Mouse (Mus musculus) layer of hippocampus, postnatal 14 days (tissue): Measurements from ENCODE around the gene Slc35e4. TPM values are rescaled to one million over a fixed set of nuclear protein-coding genes. Genes with fewer than 3 reads are reported as not detected.
A peak's percentile ranks its signal among the peaks of the same experiment; 100 is the strongest.

Experiments used
- DNase-seq, 2 experiments: peaks; one replicate each; pipeline ENCODE4 v3.0.0; 2021 to 2022; ENCODE audit warnings: low spot score in 2 of 2, mixed read lengths in 1 of 2
- total RNA-seq, 2 experiments: library from RNA; stranded (reverse); gene quantifications; 2 replicates each; pipeline ENCODE4 v1.2.3; 2021

Slc35e4 gene
- total RNA-seq, 2 experiments from 2014 or later: 21.9 to 22.3 TPM

GRCm38 (mm10) chr11:3878660-3879059, 35.8 kb downstream of the Slc35e4 start:
- DNase-seq: no peak

DNA sequence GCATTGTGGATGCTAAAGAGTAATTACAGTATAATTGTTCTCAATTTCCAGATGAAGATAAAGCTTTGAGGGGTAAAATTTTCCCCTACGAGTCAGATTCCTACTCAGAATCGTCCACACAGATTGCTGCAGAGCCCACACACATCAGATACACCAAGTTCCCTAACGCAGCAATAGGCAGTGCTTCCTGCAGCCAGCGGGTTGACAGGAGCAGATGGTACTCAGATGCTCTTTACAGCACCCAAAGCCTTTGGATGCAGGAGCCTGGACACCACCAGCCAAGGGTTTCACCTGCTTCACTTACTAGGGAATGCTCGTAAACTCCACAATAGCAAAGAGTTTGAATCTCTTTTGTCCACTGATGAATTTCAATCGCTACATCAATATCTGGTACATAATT, 38.0 kb downstream of the Slc35e4 start:
- DNase-seq: peak in 1 of 2 experiments; percentile 54

GRCm38 (mm10) chr11:3864343-3864742, 50.1 kb downstream of the Slc35e4 start:
- DNase-seq: no peak

DNA sequence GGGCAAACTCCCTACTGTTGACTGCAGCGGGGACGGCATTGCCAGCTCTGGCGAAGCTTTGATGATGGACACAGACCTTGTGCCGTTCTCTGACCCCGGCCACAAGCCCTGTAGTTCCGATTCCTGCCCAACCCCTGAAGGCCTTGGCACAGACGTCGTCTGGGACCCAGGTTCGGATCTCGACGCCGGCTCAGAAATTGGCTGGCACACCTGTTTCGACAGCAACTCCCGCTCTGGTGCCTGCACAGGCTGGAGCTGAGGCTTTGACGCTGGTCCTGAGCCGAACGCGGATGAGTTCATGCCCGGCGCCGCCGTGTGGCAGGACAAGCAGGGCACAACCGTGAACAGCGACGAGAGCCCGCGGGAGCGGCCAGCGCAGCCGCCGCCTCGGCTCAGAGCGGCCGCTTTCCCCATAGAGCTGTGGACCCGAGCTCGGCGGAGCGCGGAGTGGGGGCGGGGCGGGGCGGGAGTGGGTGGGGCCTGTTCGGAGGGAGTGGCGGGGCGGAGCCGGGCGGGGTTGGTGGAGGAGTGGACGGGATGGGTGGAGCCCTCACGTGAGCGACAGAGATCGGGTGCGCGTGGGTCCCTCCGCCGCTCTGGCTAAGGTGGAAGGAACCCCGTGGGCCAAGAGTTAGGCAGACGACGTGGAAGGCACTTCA, 50.9 kb downstream of the Slc35e4 start, which contains the start of gene Osbp2:
TSS of gene Osbp2 (minus strand) at position 450 of the 659 bp plus-strand sequence.
- DNase-seq: peak; percentile 71 to 77

DNA sequence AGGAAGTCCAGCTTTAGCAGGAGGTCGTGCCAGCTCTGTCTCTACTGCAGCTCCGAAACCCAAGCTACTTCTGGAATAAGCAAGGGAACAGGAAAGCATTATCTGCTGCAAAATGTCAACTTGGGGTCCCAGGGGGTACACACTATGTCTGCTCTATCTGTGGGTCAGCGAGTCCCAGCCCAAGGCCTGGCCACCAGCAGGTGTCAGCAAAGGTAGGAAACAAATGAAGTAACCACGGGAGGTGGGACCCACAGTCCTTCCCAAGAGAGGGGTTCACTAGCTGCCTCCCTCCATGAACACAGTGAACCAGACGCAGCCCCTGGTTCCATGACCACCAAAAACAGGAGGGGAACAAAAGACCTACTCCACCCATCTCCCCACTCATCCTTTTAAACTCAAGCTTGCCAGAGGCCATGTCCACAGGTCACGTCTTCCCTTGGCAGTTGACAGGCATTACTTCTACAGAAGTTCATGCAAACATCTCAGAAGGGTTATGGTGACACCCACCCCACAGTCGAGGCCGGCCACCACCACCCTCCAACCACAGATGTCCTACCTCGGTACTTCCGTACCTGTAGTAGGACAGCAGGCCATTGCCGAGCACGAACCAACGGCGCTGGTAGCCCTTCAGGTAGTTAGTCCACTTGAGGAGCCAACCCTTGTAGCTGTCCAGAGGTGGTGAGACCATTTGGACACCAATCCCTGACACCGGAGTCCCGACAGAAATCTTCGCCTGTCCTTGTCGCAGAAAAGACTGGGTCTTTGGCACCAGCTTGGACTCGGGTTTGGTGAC, 51.6 kb downstream of the Slc35e4 start:
- DNase-seq: no peak

GRCm38 (mm10) chr11:3860361-3860760, 54.1 kb downstream of the Slc35e4 start:
- no peak for DNase-seq

GRCm38 (mm10) chr11:3859778-3860177, 54.7 kb downstream of the Slc35e4 start:
- no peak for DNase-seq

DNA sequence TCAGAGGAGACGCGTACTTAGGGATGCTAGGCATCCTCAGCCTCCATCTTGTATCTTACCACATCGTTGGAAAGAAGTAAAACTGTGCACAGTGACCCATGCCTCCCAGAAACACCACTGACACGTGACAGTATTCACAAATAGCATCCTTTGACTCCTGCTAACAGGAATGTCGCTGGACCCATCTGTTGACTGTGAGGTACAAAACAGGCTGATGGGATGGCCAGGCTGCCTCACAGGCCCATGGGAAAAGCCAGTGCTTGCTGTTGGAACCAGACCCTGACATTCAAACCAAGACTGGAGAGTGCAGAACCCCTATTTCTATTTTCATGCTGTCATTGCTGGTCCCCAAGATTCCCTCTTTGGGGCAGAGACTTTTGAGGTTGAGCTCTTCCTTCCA, 56.6 kb downstream of the Slc35e4 start:
- no peak for DNase-seq

Other genes starting within 250 kb of the Slc35e4 start
- 10 to 100 TPM; 82.8 to 89.6 TPM for gene Osbp2, start 50.8 kb downstream of the Slc35e4 start, total RNA-seq
- under 1 TPM; 0.24 to 0.81 TPM for gene 4921536K21Rik, start 19.6 kb downstream of the Slc35e4 start, total RNA-seq
- 10 to 100 TPM; 23.8 to 24.0 TPM for gene Dusp18, start 19.4 kb downstream of the Slc35e4 start, total RNA-seq
- 10 to 100 TPM; 17.6 to 20.3 TPM for gene Tcn2, start 17.5 kb upstream of the Slc35e4 start, total RNA-seq
- 10 to 100 TPM; 39.6 to 40.9 TPM for gene Pes1, start 49.3 kb upstream of the Slc35e4 start, total RNA-seq
- not detected for gene 4930556J24Rik, start 62.1 kb upstream of the Slc35e4 start, total RNA-seq
- 10 to 100 TPM; 20.4 to 23.0 TPM for gene Gal3st1, start 69.0 kb upstream of the Slc35e4 start, total RNA-seq
- gene Sec14l4, start 116.8 kb upstream of the Slc35e4 start, total RNA-seq: under 1 TPM in 1 of 2 experiments, not detected in 1; 0.55 TPM
- gene Sec14l3, start 150.2 kb upstream of the Slc35e4 start, total RNA-seq: 1 to 10 TPM; 3.1 TPM
- gene Mtfp1, start 180.8 kb upstream of the Slc35e4 start, total RNA-seq: 100 to 1,000 TPM in 1 of 2 experiments, 10 to 100 TPM in 1; 95.0 to 100 TPM
- gene Sec14l2, start 208.8 kb upstream of the Slc35e4 start, total RNA-seq: 10 to 100 TPM; 43.2 to 44.3 TPM
- gene Rnf215, start 220.5 kb upstream of the Slc35e4 start, total RNA-seq: 10 to 100 TPM; 34.4 to 38.2 TPM
- 10 to 100 TPM; 13.0 to 13.1 TPM for gene Ccdc157, start 245.6 kb upstream of the Slc35e4 start, total RNA-seq
- 10 to 100 TPM; 68.8 to 72.5 TPM for gene Sf3a1, start 245.7 kb upstream of the Slc35e4 start, total RNA-seq